Mouse (Mus musculus) heart, adult 2 months (tissue): ENCODE measurements around the gene Wfdc15a.

Source experiments
- CTCF ChIP-seq: fragments of 200-600 bp; IDR thresholded peaks from 2 replicates; pipeline ENCODE4 v1.8.1; 2022; ENCODE audit warnings: antibody characterized with exemption, mild to moderate bottlenecking, moderate library complexity
- EP300 ChIP-seq: fragments of 200-500 bp; IDR thresholded peaks from 2 replicates; pipeline ENCODE4 v1.6.1; 2011; ENCODE audit warnings: low read depth, low read length, control low read depth; ENCODE audit not compliant: insufficient read depth
- POLR2A ChIP-seq: fragments of 200-500 bp; IDR thresholded peaks from 2 replicates; pipeline ENCODE4 v1.6.1; 2011; ENCODE audit warnings: mild to moderate bottlenecking, low read depth, low read length, control low read depth; ENCODE audit not compliant: insufficient read depth

- TF ChIP-seq EP300 (no peak), CTCF (no peak), POLR2A (no peak)
Observed at GRCm38 (mm10) chr2:164177831-164178230, 22.1 kb downstream of the Wfdc15a start.
